Mouse (Mus musculus): ENCODE data around the gene Ksr1. TPM values are rescaled to one million over a fixed set of nuclear protein-coding genes. Genes with fewer than 3 reads are reported as not detected.

Gene Ksr1
- polyA plus RNA-seq, 1 experiment = 4.8 TPM

DNA sequence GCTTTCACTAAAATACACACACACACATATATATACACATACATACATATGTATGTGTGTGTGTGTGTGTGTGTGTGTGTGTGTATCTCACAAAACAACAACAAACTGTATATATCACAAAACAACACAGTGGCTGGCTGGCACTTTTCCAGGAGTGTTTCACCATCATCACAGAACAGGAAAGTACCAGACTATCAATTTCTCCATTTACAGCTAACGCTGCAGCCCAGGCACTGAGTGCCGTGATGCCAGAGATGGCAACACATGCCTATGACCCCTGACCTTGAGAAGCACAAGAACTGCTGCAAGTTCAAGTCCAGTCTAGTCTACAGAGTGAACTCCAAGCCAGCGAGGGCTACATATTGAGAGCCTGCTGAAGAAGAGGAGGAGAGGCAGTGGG is 26.1 kb downstream of the Ksr1 start:
- Histone ChIP-seq H3K79me3 (ENCODE audit: low read depth) (no peaks in the 10 kb centered on the region), H3K79me2 (ENCODE audit: control insufficient read depth, insufficient read depth) (peaks cover 12% of the 10 kb centered on the region), H3K27me3 (ENCODE audit: control insufficient read depth, insufficient read depth, insufficient read length) (no peaks in the 10 kb centered on the region), H3K36me3 (ENCODE audit: control insufficient read depth, insufficient read depth) (no peaks in the 10 kb centered on the region), H3K4me3 (ENCODE audit: insufficient read depth, poor library complexity, severe bottlenecking) (no peak overlapping the region), H3ac (ENCODE audit: control insufficient read depth, insufficient read length, low read depth) (no peak overlapping the region)
- TF ChIP-seq MAX (IDR thresholded peaks at IDR 0.05) = no peak
- TF ChIP-seq CEBPB (IDR thresholded peaks at IDR 0.05; ENCODE audit: low read depth) = no peak
- no peak for TF ChIP-seq MYOG (IDR thresholded peaks at IDR 0.05; ENCODE audit: control insufficient read depth, extremely low read depth, insufficient read length)
- no peak for TF ChIP-seq MYOD1 (IDR thresholded peaks at IDR 0.05; ENCODE audit: control insufficient read depth, insufficient read length, low read depth)
- no peak for TF ChIP-seq FOSL1 (IDR thresholded peaks at IDR 0.05; ENCODE audit: insufficient read depth, low read length, poor library complexity, severe bottlenecking)
- no peak for TF ChIP-seq USF1 (IDR thresholded peaks at IDR 0.05; ENCODE audit: low read depth)

DNA sequence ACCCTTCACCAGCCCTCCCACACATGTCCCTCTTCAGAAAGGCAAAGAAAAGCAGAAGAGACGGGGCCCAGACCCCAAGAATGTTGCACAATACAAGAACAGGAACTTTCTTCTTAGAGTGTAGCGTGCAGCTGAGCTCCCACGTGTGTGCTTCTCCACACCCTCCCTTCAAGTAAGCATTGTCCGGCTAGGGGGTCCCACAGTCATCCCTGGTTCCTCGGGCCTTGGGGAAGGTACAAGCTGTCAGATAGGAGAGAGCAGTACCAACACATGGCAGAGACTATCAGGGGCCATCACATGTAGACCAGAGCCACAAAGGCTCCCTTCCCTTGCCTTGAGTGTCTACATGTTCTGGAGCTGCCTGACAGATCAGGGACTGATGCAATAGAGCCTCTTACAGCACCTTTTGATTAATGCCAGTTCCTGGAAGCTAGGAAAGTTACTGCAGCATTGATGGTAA is 27.3 kb downstream of the Ksr1 start:
- Histone ChIP-seq H3K79me3 (ENCODE audit: low read depth) (no peaks in the 10 kb centered on the region), H3K79me2 (ENCODE audit: control insufficient read depth, insufficient read depth) (peaks cover 12% of the 10 kb centered on the region), H3K27me3 (ENCODE audit: control insufficient read depth, insufficient read depth, insufficient read length) (no peaks in the 10 kb centered on the region), H3K36me3 (ENCODE audit: control insufficient read depth, insufficient read depth) (no peaks in the 10 kb centered on the region), H3K4me3 (ENCODE audit: insufficient read depth, poor library complexity, severe bottlenecking) (no peak overlapping the region), H3ac (ENCODE audit: control insufficient read depth, insufficient read length, low read depth) (no peak overlapping the region)
- no peak for TF ChIP-seq FOSL1 (IDR thresholded peaks at IDR 0.05; ENCODE audit: insufficient read depth, low read length, poor library complexity, severe bottlenecking)
- no peak for TF ChIP-seq USF1 (IDR thresholded peaks at IDR 0.05; ENCODE audit: low read depth)
- no peak for TF ChIP-seq CEBPB (IDR thresholded peaks at IDR 0.05; ENCODE audit: low read depth)
- no peak for TF ChIP-seq MYOD1 (IDR thresholded peaks at IDR 0.05; ENCODE audit: control insufficient read depth, insufficient read length, low read depth)
- TF ChIP-seq MAX (IDR thresholded peaks at IDR 0.05) = no peak
- TF ChIP-seq CTCF (IDR thresholded peaks at IDR 0.05; ENCODE audit: control insufficient read depth, insufficient read depth, insufficient read length) = no peak
- TF ChIP-seq MYOG (IDR thresholded peaks at IDR 0.05; ENCODE audit: control insufficient read depth, extremely low read depth, insufficient read length) = no peak

DNA sequence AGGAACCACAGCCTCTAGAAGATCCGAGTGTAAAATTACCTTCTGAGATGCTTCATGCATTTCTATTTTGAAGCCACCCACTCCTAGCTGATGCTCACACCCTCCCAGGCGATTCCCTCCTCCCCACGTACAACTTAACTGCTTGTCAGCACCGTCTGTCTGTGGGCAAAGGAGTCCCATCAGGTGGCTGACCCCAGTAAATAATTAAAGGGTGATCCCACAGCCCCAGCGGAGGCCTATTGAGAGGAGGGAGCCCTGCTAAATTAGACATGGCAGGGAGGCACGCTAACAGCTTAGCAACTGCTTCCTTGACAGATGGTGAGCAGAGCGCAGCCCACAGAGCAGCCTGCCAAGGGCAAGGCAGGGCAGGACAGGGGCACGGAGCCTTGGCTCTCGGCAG is 29.5 kb downstream of the Ksr1 start:
- Histone ChIP-seq H3ac (ENCODE audit: control insufficient read depth, insufficient read length, low read depth) (no peak overlapping the region), H3K79me2 (ENCODE audit: control insufficient read depth, insufficient read depth) (peaks cover 12% of the 10 kb centered on the region), H3K36me3 (ENCODE audit: control insufficient read depth, insufficient read depth) (no peaks in the 10 kb centered on the region), H3K4me3 (ENCODE audit: insufficient read depth, poor library complexity, severe bottlenecking) (no peak overlapping the region), H3K27me3 (ENCODE audit: control insufficient read depth, insufficient read depth, insufficient read length) (no peaks in the 10 kb centered on the region), H3K79me3 (ENCODE audit: low read depth) (no peaks in the 10 kb centered on the region)
- TF ChIP-seq MYOD1 (IDR thresholded peaks at IDR 0.05; ENCODE audit: control insufficient read depth, insufficient read length, low read depth) (no peak), FOSL1 (IDR thresholded peaks at IDR 0.05; ENCODE audit: insufficient read depth, low read length, poor library complexity, severe bottlenecking) (no peak), CTCF (IDR thresholded peaks at IDR 0.05; ENCODE audit: control insufficient read depth, insufficient read depth, insufficient read length) (no peak), CEBPB (IDR thresholded peaks at IDR 0.05; ENCODE audit: low read depth) (no peak), USF1 (IDR thresholded peaks at IDR 0.05; ENCODE audit: low read depth) (no peak), MYOG (IDR thresholded peaks at IDR 0.05; ENCODE audit: control insufficient read depth, extremely low read depth, insufficient read length) (no peak), MAX (IDR thresholded peaks at IDR 0.05) (no peak)

DNA sequence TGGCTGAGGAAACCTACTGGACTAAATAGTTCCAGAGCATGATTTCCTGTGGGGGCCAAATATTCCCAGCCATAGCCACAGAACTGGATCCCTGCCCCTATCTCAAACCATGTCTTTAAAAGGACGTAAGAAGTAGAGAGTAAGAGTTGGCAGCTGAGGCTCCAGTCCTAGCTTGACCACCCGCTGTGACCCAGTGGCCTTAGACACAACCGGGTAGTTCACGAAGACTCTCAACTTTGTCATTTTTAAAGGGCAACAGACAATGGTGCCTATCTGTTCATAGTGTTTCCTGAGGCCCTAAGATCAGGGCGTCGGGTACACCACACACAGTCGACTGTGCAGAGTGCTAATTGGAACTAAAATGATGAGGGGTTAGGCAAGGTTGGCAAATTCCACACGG is 30.5 kb downstream of the Ksr1 start:
- TF ChIP-seq MYOD1 (IDR thresholded peaks at IDR 0.05; ENCODE audit: control insufficient read depth, insufficient read length, low read depth) (no peak), FOSL1 (IDR thresholded peaks at IDR 0.05; ENCODE audit: insufficient read depth, low read length, poor library complexity, severe bottlenecking) (no peak), USF1 (IDR thresholded peaks at IDR 0.05; ENCODE audit: low read depth) (no peak), CEBPB (IDR thresholded peaks at IDR 0.05; ENCODE audit: low read depth) (no peak), CTCF (IDR thresholded peaks at IDR 0.05; ENCODE audit: control insufficient read depth, insufficient read depth, insufficient read length) (no peak)
- H3K4me3 ChIP-seq (ENCODE audit: insufficient read depth, poor library complexity, severe bottlenecking) = no peak overlapping the region
- H3K79me3 ChIP-seq (ENCODE audit: low read depth) = no peaks in the 10 kb centered on the region

DNA sequence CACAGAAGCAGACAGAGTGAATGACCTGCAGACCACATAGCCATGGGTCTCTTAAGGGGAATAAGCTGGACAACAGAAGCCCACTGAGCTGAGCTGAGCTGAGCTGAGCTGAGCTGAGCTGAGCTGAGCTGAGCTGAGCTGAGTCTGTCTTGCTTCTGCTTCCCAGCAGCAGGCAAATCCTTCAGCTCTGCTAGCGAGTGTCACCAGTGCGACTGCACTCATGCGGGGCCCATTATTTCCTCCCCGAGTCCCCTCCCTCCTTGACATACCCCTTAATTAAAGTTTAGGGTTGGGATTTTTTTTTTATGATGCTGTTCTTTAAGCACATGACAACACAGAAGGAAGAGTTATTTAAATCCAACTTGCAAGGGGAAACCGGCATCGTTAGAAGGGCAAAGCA is 32.1 kb downstream of the Ksr1 start:
- no peak for TF ChIP-seq MYOG (IDR thresholded peaks at IDR 0.05; ENCODE audit: control insufficient read depth, extremely low read depth, insufficient read length)
- no peak for TF ChIP-seq FOSL1 (IDR thresholded peaks at IDR 0.05; ENCODE audit: insufficient read depth, low read length, poor library complexity, severe bottlenecking)
- TF ChIP-seq USF1 (IDR thresholded peaks at IDR 0.05; ENCODE audit: low read depth) = no peak
- TF ChIP-seq CEBPB (IDR thresholded peaks at IDR 0.05; ENCODE audit: low read depth) = no peak
- no peak for TF ChIP-seq MYOD1 (IDR thresholded peaks at IDR 0.05; ENCODE audit: control insufficient read depth, insufficient read length, low read depth)
- no peak for TF ChIP-seq CTCF (IDR thresholded peaks at IDR 0.05; ENCODE audit: control insufficient read depth, insufficient read depth, insufficient read length)
- no peak for TF ChIP-seq MAX (IDR thresholded peaks at IDR 0.05)
- no peaks in the 10 kb centered on the region for H3K27me3 ChIP-seq (ENCODE audit: control insufficient read depth, insufficient read depth, insufficient read length)
- H3K79me2 ChIP-seq (ENCODE audit: control insufficient read depth, insufficient read depth) = no peaks in the 10 kb centered on the region
- no peak overlapping the region for H3ac ChIP-seq (ENCODE audit: control insufficient read depth, insufficient read length, low read depth)
- no peaks in the 10 kb centered on the region for H3K79me3 ChIP-seq (ENCODE audit: low read depth)
- no peaks in the 10 kb centered on the region for H3K36me3 ChIP-seq (ENCODE audit: control insufficient read depth, insufficient read depth)
- H3K4me3 ChIP-seq (ENCODE audit: insufficient read depth, poor library complexity, severe bottlenecking) = no peak overlapping the region

More for the DNA sequence above, 30.5 kb downstream of the Ksr1 start:
- H3K27me3 ChIP-seq (ENCODE audit: control insufficient read depth, insufficient read depth, insufficient read length) = no peaks in the 10 kb centered on the region
- no peak overlapping the region for H3ac ChIP-seq (ENCODE audit: control insufficient read depth, insufficient read length, low read depth)
- peaks cover 9% of the 10 kb centered on the region for H3K79me2 ChIP-seq (ENCODE audit: control insufficient read depth, insufficient read depth)
- H3K36me3 ChIP-seq (ENCODE audit: control insufficient read depth, insufficient read depth) = no peaks in the 10 kb centered on the region

DNA sequence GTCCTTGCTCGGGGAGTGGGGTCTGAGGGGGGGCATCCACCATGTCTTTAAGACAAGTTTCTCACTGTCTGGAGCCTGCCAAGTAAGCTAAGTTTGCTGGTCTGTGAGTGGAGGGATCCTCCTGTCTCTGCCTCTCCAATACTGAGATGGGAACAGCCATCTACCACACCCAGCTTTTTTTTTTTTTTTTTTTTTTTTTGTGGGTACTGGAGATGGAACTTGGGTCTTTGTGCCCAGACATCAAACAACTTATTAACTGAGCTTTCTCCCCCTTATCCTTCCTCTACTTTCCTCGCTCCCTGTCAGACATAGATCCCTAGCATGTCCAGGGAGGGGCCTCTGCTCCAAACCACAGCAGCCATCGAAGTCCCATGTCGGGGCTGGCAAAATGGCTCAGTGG is 32.8 kb downstream of the Ksr1 start:
- H3K27me3 ChIP-seq (ENCODE audit: control insufficient read depth, insufficient read depth, insufficient read length) = no peaks in the 10 kb centered on the region
- no peaks in the 10 kb centered on the region for H3K36me3 ChIP-seq (ENCODE audit: control insufficient read depth, insufficient read depth)
- H3K4me3 ChIP-seq (ENCODE audit: insufficient read depth, poor library complexity, severe bottlenecking) = no peak overlapping the region
- H3K79me2 ChIP-seq (ENCODE audit: control insufficient read depth, insufficient read depth) = no peaks in the 10 kb centered on the region
- no peak overlapping the region for H3ac ChIP-seq (ENCODE audit: control insufficient read depth, insufficient read length, low read depth)
- TF ChIP-seq CTCF (IDR thresholded peaks at IDR 0.05; ENCODE audit: control insufficient read depth, insufficient read depth, insufficient read length) (no peak), FOSL1 (IDR thresholded peaks at IDR 0.05; ENCODE audit: insufficient read depth, low read length, poor library complexity, severe bottlenecking) (no peak), MYOG (IDR thresholded peaks at IDR 0.05; ENCODE audit: control insufficient read depth, extremely low read depth, insufficient read length) (no peak), CEBPB (IDR thresholded peaks at IDR 0.05; ENCODE audit: low read depth) (no peak), USF1 (IDR thresholded peaks at IDR 0.05; ENCODE audit: low read depth) (no peak), MYOD1 (IDR thresholded peaks at IDR 0.05; ENCODE audit: control insufficient read depth, insufficient read length, low read depth) (no peak), MAX (IDR thresholded peaks at IDR 0.05) (no peak)
- no peaks in the 10 kb centered on the region for H3K79me3 ChIP-seq (ENCODE audit: low read depth)
